Mouse (Mus musculus) hindbrain, embryonic 12.5 days (tissue): ENCODE data around the gene Elmo1. TPM values are rescaled to one million over a fixed set of nuclear protein-coding genes. Genes with fewer than 3 reads are reported as not detected.

Source experiments
- ATAC-seq: fragments of 200-750 bp; cut with Nextera tagmentation; 2 replicates; pipeline ENCODE4 v1.8.0; 2017; ENCODE audit warnings: moderate TSS enrichment; ENCODE audit not compliant: low FRiP score
- H3K27ac ChIP-seq: fragments of 300-500 bp; sonication (generic); 2 replicates; pipeline ENCODE4 v1.5.1; 2016; ENCODE audit warnings: mild to moderate bottlenecking
- H3K27me3 ChIP-seq: fragments of 300-500 bp; sonication (generic); 2 replicates; pipeline ENCODE4 v1.6.1; 2016; ENCODE audit warnings: mild to moderate bottlenecking
- H3K36me3 ChIP-seq: fragments of 300-500 bp; sonication (generic); 2 replicates; pipeline ENCODE4 v1.6.1; 2016; ENCODE audit warnings: mild to moderate bottlenecking
- H3K4me1 ChIP-seq: fragments of 300-500 bp; sonication (generic); 2 replicates; pipeline ENCODE4 v1.6.1; 2016
- H3K4me2 ChIP-seq: fragments of 300-500 bp; sonication (generic); replicated peaks from 2 replicates; pipeline ENCODE4 v1.6.1; 2016; ENCODE audit warnings: mild to moderate bottlenecking
- H3K4me3 ChIP-seq: fragments of 300-500 bp; sonication (generic); 2 replicates; pipeline ENCODE4 v1.5.1; 2016; ENCODE audit warnings: mild to moderate bottlenecking
- H3K9ac ChIP-seq: fragments of 300-500 bp; sonication (generic); 2 replicates; pipeline ENCODE4 v1.6.1; 2016; ENCODE audit warnings: mild to moderate bottlenecking, moderate library complexity
- H3K9me3 ChIP-seq: fragments of 300-500 bp; sonication (generic); replicated peaks from 2 replicates; pipeline ENCODE4 v1.6.1; 2016; ENCODE audit warnings: mild to moderate bottlenecking
- WGBS: fragments of 180-500 bp; shearing (Covaris S2); methylation state at CpG from one replicate; pipeline ENCODE4 v1.1.7; 2016; 5-methylcytosine and 5-hydroxymethylcytosine counted together
- polyA plus RNA-seq: library from polyadenylated mRNA; unstranded; fragments of >200 nt; fragmentation: Nextera tagmentation; extraction: Ambion mirVana; gene quantifications from 2 replicates; pipeline ENCODE4 v1.2.1, GENCODE M21; 2016

Gene Elmo1
- polyA plus RNA-seq, 1 experiment from 2014 or later: 28.9 TPM

DNA sequence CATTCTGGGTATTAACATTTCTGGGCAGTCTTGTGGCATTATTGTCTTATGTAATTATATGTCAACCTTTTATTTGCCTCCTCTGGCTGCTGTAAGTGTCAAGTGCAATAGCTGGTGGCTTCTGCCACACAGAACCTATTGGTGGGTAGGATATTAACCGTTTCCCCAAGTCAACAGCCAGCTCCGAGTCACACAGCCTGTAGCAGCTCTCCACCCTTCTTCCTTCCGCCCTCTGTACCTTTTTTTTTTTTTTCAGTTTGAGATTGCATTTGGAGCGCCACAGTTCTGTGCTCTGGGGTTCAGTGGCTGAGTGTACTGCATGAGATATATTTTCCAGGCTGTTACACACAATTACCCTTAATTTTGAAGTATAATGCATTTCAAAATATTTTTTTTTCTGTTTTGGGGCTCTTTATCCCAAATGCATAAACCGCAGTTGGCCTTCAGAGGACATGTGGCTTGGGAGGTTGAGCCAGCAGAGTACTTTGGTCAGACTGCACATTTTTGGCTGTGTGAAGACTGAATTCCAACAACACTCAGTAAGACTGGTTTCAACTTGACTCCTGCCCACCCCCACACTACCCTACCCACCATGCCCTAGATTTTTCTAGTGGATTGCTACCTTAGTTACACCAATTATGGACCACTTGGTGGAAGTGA, 7.7 kb downstream of the Elmo1 start:
- H3K36me3 ChIP-seq: no peaks in the 10 kb centered on the region
- no peaks in the 10 kb centered on the region for H3K9me3 ChIP-seq
- ATAC-seq: no peak
- H3K4me1 ChIP-seq: peaks cover 6% of the 10 kb centered on the region; the same call in 1 of the 2 replicates
- 54% methylated on average over 5 of the region's 5 CpGs for WGBS
- H3K27me3 ChIP-seq: no peaks in the 10 kb centered on the region
- H3K9ac ChIP-seq: no peak overlapping the region
- no peak overlapping the region for H3K4me3 ChIP-seq
- H3K27ac ChIP-seq: no peak overlapping the region
- no peak overlapping the region for H3K4me2 ChIP-seq

- Histone ChIP-seq H3K4me1 (peaks cover 6% of the 10 kb centered on the region; the same call in 1 of the 2 replicates), H3K4me3 (no peak overlapping the region), H3K27ac (no peak overlapping the region), H3K9me3 (no peaks in the 10 kb centered on the region), H3K4me2 (no peak overlapping the region), H3K36me3 (no peaks in the 10 kb centered on the region), H3K9ac (no peak overlapping the region), H3K27me3 (no peaks in the 10 kb centered on the region)
- WGBS: 83% methylated on average over 3 of the region's 3 CpGs
- ATAC-seq: no peak
Measured at GRCm38 (mm10) chr13:20098594-20098965, 8.2 kb downstream of the Elmo1 start.

GRCm38 (mm10) chr13:20099546-20099945, 9.2 kb downstream of the Elmo1 start:
- Histone ChIP-seq H3K36me3 (no peaks in the 10 kb centered on the region), H3K4me2 (no peak overlapping the region), H3K27ac (no peak overlapping the region), H3K9me3 (no peaks in the 10 kb centered on the region), H3K9ac (no peak overlapping the region), H3K4me3 (no peak overlapping the region), H3K27me3 (no peaks in the 10 kb centered on the region), H3K4me1 (peaks cover 6% of the 10 kb centered on the region; the same call in 1 of the 2 replicates)
- ATAC-seq: peak; percentile 50; the same call in 1 of the 2 replicates
- 12% methylated on average over 4 of the region's 4 CpGs for WGBS

GRCm38 (mm10) chr13:20100357-20100756, 10.0 kb downstream of the Elmo1 start:
- Histone ChIP-seq H3K9me3 (no peaks in the 10 kb centered on the region), H3K4me1 (peaks cover 6% of the 10 kb centered on the region; the same call in 1 of the 2 replicates), H3K27me3 (no peaks in the 10 kb centered on the region), H3K4me2 (no peak overlapping the region), H3K9ac (no peak overlapping the region), H3K4me3 (no peak overlapping the region), H3K36me3 (no peaks in the 10 kb centered on the region), H3K27ac (no peak overlapping the region)
- ATAC-seq: no peak
- 63% methylated on average over 3 of the region's 3 CpGs for WGBS

DNA sequence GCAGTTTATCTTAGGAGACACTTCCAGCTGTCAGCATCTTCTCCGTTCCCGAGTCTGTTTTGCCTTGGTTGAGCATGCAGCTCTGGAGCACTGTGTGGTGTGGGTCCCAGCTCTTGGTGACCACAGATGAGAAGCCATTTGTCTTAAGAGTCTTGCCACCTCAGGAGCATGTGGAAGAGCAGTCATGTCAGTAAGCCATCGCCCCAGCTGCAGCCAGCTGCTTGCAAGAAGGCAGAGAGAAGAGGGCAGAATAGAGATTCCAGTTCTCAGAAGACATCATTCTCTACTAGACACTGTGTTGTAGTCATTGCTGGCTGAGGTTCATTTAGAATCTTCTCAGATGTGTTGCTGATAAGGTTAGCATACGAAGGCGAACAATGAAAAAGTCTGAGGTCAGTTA, 11.3 kb downstream of the Elmo1 start:
- no peaks in the 10 kb centered on the region for H3K36me3 ChIP-seq
- H3K4me1 ChIP-seq: peaks cover 6% of the 10 kb centered on the region; the same call in 1 of the 2 replicates
- no peak overlapping the region for H3K4me3 ChIP-seq
- no peak overlapping the region for H3K27ac ChIP-seq
- 79% methylated on average over 5 of the region's 5 CpGs for WGBS
- ATAC-seq: no peak
- no peak overlapping the region for H3K9ac ChIP-seq
- H3K4me2 ChIP-seq: no peak overlapping the region
- H3K9me3 ChIP-seq: no peaks in the 10 kb centered on the region
- no peaks in the 10 kb centered on the region for H3K27me3 ChIP-seq

- H3K4me2 ChIP-seq: no peak overlapping the region
Measured at GRCm38 (mm10) chr13:20104791-20105190, 14.4 kb downstream of the Elmo1 start.

GRCm38 (mm10) chr13:20105996-20106395, 15.6 kb downstream of the Elmo1 start:
- no peak overlapping the region for H3K27ac ChIP-seq
- H3K9ac ChIP-seq: no peak overlapping the region
- H3K4me2 ChIP-seq: no peak overlapping the region
- no peak for ATAC-seq
- no peaks in the 10 kb centered on the region for H3K36me3 ChIP-seq
- 91% methylated on average over 2 of the region's 2 CpGs for WGBS
- H3K4me3 ChIP-seq: no peak overlapping the region
- peaks cover 4% of the 10 kb centered on the region; the same call in 1 of the 2 replicates for H3K4me1 ChIP-seq
- no peaks in the 10 kb centered on the region for H3K27me3 ChIP-seq
- H3K9me3 ChIP-seq: no peaks in the 10 kb centered on the region

More at GRCm38 (mm10) chr13:20104791-20105190, 14.4 kb downstream of the Elmo1 start:
- Histone ChIP-seq H3K36me3 (no peaks in the 10 kb centered on the region), H3K27ac (no peak overlapping the region), H3K4me1 (peaks cover 5% of the 10 kb centered on the region; the same call in 1 of the 2 replicates), H3K9ac (no peak overlapping the region), H3K4me3 (no peak overlapping the region), H3K27me3 (no peaks in the 10 kb centered on the region), H3K9me3 (no peaks in the 10 kb centered on the region)
- WGBS: 67% methylated on average over 2 of the region's 2 CpGs
- ATAC-seq: no peak

GRCm38 (mm10) chr13:20107953-20108498, 17.6 kb downstream of the Elmo1 start:
- H3K4me2 ChIP-seq: no peak overlapping the region
- no peaks in the 10 kb centered on the region for H3K36me3 ChIP-seq
- WGBS: 96% methylated on average over 5 of the region's 5 CpGs
- H3K4me3 ChIP-seq: no peak overlapping the region
- H3K27ac ChIP-seq: no peak overlapping the region
- H3K9ac ChIP-seq: no peak overlapping the region
- ATAC-seq: no peak
- H3K4me1 ChIP-seq: peaks cover 4% of the 10 kb centered on the region; the same call in 1 of the 2 replicates
- no peaks in the 10 kb centered on the region for H3K9me3 ChIP-seq
- H3K27me3 ChIP-seq: no peaks in the 10 kb centered on the region

DNA sequence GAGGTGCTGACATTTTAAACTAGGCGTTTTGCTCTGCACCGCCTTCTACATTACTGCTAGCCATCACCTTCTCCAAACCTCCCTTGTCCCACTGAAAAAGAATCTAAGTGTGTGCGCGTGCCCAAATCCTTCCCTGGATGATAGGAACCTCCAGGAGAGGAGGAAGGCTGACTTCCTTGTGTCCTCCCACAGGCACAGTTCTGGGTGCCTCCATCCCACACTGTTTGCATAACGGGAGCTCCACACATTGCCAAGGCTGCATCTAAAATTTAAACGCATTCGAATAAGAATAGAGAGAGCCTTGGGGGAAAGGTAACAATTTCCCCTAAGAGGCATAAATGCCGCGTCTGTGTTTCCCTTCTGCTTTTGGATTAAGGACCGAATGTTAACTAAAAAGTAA, 18.6 kb downstream of the Elmo1 start:
- no peak overlapping the region for H3K9ac ChIP-seq

DNA sequence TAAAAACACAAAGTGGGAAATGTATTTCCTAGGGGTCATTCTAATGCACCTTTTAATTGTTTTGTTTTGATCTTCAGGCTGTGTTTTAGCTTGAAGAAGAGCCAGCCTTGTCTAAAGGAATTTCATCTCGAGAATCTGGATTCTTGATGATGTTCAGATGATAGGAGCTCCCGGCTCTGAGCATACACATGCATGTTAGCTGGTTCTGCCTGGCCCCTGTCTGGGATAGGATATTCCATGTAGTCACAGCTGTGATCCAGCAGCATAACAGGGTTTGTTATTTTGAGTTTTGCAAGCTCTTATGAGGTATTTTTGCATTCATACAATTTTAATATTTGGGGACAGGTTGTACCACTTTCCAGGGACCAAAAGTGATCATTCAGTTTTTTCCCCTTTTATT, 19.1 kb downstream of the Elmo1 start:
- H3K9me3 ChIP-seq: no peaks in the 10 kb centered on the region
- no peak overlapping the region for H3K27ac ChIP-seq
- no peak overlapping the region for H3K9ac ChIP-seq
- 37% methylated on average over 2 of the region's 2 CpGs for WGBS
- no peaks in the 10 kb centered on the region for H3K27me3 ChIP-seq
- H3K36me3 ChIP-seq: no peaks in the 10 kb centered on the region
- H3K4me2 ChIP-seq: no peak overlapping the region
- H3K4me1 ChIP-seq: peaks cover 4% of the 10 kb centered on the region; the same call in 1 of the 2 replicates
- no peak overlapping the region for H3K4me3 ChIP-seq
- no peak for ATAC-seq

More for the DNA sequence above, 18.6 kb downstream of the Elmo1 start:
- WGBS: 44% methylated on average over 10 of the region's 10 CpGs
- H3K27ac ChIP-seq: no peak overlapping the region
- peaks cover 4% of the 10 kb centered on the region; the same call in 1 of the 2 replicates for H3K4me1 ChIP-seq
- H3K4me3 ChIP-seq: no peak overlapping the region
- no peaks in the 10 kb centered on the region for H3K36me3 ChIP-seq
- H3K9me3 ChIP-seq: no peaks in the 10 kb centered on the region
- ATAC-seq: no peak
- H3K4me2 ChIP-seq: no peak overlapping the region
- H3K27me3 ChIP-seq: no peaks in the 10 kb centered on the region

GRCm38 (mm10) chr13:20109987-20110680, 19.7 kb downstream of the Elmo1 start:
- no peaks in the 10 kb centered on the region for H3K9me3 ChIP-seq
- H3K4me3 ChIP-seq: no peak overlapping the region
- H3K27me3 ChIP-seq: no peaks in the 10 kb centered on the region
- no peaks in the 10 kb centered on the region for H3K36me3 ChIP-seq
- ATAC-seq: no peak
- H3K9ac ChIP-seq: no peak overlapping the region
- 68% methylated on average over 11 of the region's 11 CpGs for WGBS
- H3K27ac ChIP-seq: no peak overlapping the region
- no peak overlapping the region for H3K4me2 ChIP-seq
- peaks cover 4% of the 10 kb centered on the region; the same call in 1 of the 2 replicates for H3K4me1 ChIP-seq

DNA sequence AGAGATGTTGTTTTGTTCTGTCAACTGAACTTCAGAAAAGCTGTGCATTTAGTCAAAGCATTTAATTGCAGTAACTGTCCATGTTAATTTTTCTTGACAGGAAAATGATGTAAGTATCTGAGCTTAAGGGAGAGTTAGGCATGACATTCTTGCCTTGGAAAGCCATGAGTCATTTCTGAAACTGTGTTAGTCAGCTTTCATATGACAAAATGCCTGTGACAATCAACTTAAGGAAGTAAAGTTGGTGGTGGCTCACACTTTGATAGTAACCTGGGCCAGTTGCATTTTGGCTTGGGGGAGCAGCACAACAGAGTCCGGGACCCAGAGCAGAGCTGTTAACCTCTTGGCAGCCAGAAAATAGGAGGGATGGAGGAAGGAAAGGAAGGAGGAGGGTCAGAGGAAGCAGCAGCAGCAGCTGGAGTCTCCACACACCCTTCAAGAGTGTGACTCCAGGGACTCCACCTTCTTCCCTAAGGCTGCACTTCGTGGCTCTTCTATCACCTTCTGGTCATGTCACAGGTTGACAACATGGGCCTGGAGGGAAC, 20.9 kb downstream of the Elmo1 start:
- Histone ChIP-seq H3K4me3 (no peak overlapping the region), H3K9me3 (no peaks in the 10 kb centered on the region), H3K4me1 (peaks cover 4% of the 10 kb centered on the region; the same call in 1 of the 2 replicates), H3K9ac (no peak overlapping the region), H3K27me3 (no peaks in the 10 kb centered on the region), H3K4me2 (no peak overlapping the region), H3K36me3 (no peaks in the 10 kb centered on the region), H3K27ac (no peak overlapping the region)
- 71% methylated on average over 2 of the region's 2 CpGs for WGBS
- ATAC-seq: no peak
